Mouse (Mus musculus): Measurements from ENCODE around the gene Cep57l1. TPM values are rescaled to one million over a fixed set of nuclear protein-coding genes. Genes with fewer than 3 reads are reported as not detected.
"Not testable (repeated sequence)": the region's sequence is repeated elsewhere in the genome, so short reads cannot be mapped to it uniquely, and the experiment has no call there.

Cep57l1 gene
- polyA plus RNA-seq, 1 experiment from 2014 or later: 24.8 TPM

DNA sequence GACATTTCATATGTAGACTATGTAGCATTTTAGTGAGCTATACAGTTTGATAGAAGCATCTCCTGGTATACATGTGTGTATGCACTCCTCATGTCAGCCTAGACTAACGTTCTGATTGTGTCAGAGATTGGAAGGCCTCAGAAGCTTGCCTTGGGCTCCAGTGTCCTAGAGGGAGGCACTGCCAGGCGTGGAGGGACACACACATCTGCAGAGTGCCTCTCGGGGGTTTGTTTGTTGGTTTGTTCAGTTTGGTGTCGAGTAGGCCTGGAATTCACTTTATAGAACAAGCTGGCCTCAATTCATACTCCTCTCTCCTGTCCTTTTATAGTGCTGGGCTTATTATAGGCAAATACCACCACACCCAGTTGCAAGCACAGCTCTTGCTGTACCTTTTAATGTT, 16.3 kb upstream of the Cep57l1 start:
- Histone ChIP-seq H3K27ac (no peak overlapping the region), H3K9me3 (replicated peaks) (no peaks in the 10 kb centered on the region), H3K36me3 (no peaks in the 10 kb centered on the region), H3K4me1 (peaks cover 8% of the 10 kb centered on the region; the same call in 1 of the 2 replicates), H3K4me2 (no peak overlapping the region), H3K27me3 (no peaks in the 10 kb centered on the region), H3K9ac (no peak overlapping the region), H3K4me3 (replicated peaks) (no peak overlapping the region)
- WGBS: 87% methylated on average over 4 of the region's 4 CpGs
- ATAC-seq (replicated peaks; ENCODE audit: low FRiP score): no peak

GRCm38 (mm10) chr10:41825041-41825440, 15.4 kb upstream of the Cep57l1 start:
- no peak for ATAC-seq (replicated peaks; ENCODE audit: low FRiP score)
- Histone ChIP-seq H3K27ac (no peak overlapping the region), H3K36me3 (no peaks in the 10 kb centered on the region), H3K4me1 (peaks cover 8% of the 10 kb centered on the region; the same call in 1 of the 2 replicates), H3K4me2 (no peak overlapping the region), H3K27me3 (no peaks in the 10 kb centered on the region), H3K4me3 (replicated peaks) (no peak overlapping the region), H3K9ac (no peak overlapping the region), H3K9me3 (replicated peaks) (no peaks in the 10 kb centered on the region)
- 87% methylated on average over 10 of the region's 10 CpGs for WGBS

DNA sequence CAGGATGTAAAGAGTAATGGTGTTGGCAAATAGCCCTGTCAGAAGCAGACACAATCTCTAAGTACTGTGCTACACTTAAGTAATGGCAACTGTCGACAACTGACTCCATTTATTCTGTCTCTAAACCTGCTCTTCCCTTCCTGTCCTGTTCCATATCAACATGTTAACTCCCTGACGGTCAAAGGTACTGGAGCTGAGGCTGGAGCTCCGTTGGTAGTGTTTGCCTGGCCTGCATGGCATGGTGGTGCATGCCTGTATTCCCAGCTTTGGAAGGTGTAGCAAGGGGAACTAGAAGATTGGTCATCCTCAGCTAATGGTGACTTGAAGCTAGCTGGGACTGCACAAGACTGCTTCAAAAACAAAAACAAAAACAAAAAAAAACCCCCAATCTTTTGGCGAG, 14.2 kb upstream of the Cep57l1 start:
- peaks cover 8% of the 10 kb centered on the region; the same call in 1 of the 2 replicates for H3K4me1 ChIP-seq
- H3K9ac ChIP-seq: no peak overlapping the region
- no peaks in the 10 kb centered on the region for H3K36me3 ChIP-seq
- WGBS: 76% methylated on average over 4 of the region's 4 CpGs
- H3K27ac ChIP-seq: no peak overlapping the region
- H3K9me3 ChIP-seq (replicated peaks): no peaks in the 10 kb centered on the region
- no peaks in the 10 kb centered on the region for H3K27me3 ChIP-seq
- no peak overlapping the region for H3K4me3 ChIP-seq (replicated peaks)
- no peak overlapping the region for H3K4me2 ChIP-seq
- ATAC-seq (replicated peaks; ENCODE audit: low FRiP score): no peak

DNA sequence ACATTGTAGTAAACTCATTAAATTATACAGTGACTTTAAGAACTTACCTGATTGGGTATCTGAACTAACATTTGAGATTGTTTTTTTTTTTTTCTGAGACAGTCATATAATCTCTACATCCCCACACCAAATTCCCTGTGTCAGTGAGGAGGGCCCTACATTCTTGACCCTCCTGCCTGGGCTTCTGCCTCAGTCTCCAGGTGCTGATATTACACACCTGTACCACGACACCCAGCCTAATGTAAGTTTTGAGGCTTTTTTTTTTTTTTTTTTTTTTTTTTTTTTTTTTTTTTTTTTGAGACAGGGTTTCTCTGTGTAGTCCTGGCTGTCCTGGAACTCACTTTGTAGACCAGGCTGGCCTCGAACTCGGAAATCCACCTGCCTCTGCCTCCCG, 13.6 kb upstream of the Cep57l1 start:
- H3K4me1 ChIP-seq; H3K4me3 ChIP-seq (replicated peaks); H3K27ac ChIP-seq; ATAC-seq (replicated peaks; ENCODE audit: low FRiP score); H3K27me3 ChIP-seq; H3K4me2 ChIP-seq; H3K36me3 ChIP-seq; H3K9ac ChIP-seq; H3K9me3 ChIP-seq (replicated peaks): not testable (repeated sequence)
- WGBS: 85% methylated on average over 4 of the region's 4 CpGs

- H3K36me3 ChIP-seq: no peaks in the 10 kb centered on the region
- H3K4me3 ChIP-seq (replicated peaks): no peak overlapping the region
- H3K9me3 ChIP-seq (replicated peaks): no peaks in the 10 kb centered on the region
- H3K4me2 ChIP-seq: no peak overlapping the region
- no peak for ATAC-seq (replicated peaks; ENCODE audit: low FRiP score)
- H3K4me1 ChIP-seq: no peaks in the 10 kb centered on the region
- no peak overlapping the region for H3K27ac ChIP-seq
- H3K27me3 ChIP-seq: no peaks in the 10 kb centered on the region
- WGBS: 81% methylated on average over 5 of the region's 5 CpGs
- no peak overlapping the region for H3K9ac ChIP-seq
These were observed 13.1 kb upstream of the Cep57l1 start for GRCm38 (mm10) chr10:41822573-41823281.

GRCm38 (mm10) chr10:41821171-41821570, 11.5 kb upstream of the Cep57l1 start:
- no peaks in the 10 kb centered on the region for H3K27me3 ChIP-seq
- H3K27ac ChIP-seq: no peak overlapping the region
- no peaks in the 10 kb centered on the region for H3K9me3 ChIP-seq (replicated peaks)
- no peak for ATAC-seq (replicated peaks; ENCODE audit: low FRiP score)
- H3K9ac ChIP-seq: no peak overlapping the region
- no peaks in the 10 kb centered on the region for H3K4me1 ChIP-seq
- H3K4me3 ChIP-seq (replicated peaks): no peak overlapping the region
- 91% methylated on average over 6 of the region's 6 CpGs for WGBS
- no peak overlapping the region for H3K4me2 ChIP-seq
- no peaks in the 10 kb centered on the region for H3K36me3 ChIP-seq

- ATAC-seq (replicated peaks; ENCODE audit: low FRiP score): no peak
- no peaks in the 10 kb centered on the region for H3K4me1 ChIP-seq
- no peaks in the 10 kb centered on the region for H3K9me3 ChIP-seq (replicated peaks)
- H3K27me3 ChIP-seq: no peaks in the 10 kb centered on the region
- H3K27ac ChIP-seq: no peak overlapping the region
- H3K4me3 ChIP-seq (replicated peaks): no peak overlapping the region
- no peak overlapping the region for H3K9ac ChIP-seq
- H3K36me3 ChIP-seq: no peaks in the 10 kb centered on the region
- 88% methylated on average over 5 of the region's 5 CpGs for WGBS
- H3K4me2 ChIP-seq: no peak overlapping the region
These were observed 10.7 kb upstream of the Cep57l1 start for GRCm38 (mm10) chr10:41820401-41820800.

DNA sequence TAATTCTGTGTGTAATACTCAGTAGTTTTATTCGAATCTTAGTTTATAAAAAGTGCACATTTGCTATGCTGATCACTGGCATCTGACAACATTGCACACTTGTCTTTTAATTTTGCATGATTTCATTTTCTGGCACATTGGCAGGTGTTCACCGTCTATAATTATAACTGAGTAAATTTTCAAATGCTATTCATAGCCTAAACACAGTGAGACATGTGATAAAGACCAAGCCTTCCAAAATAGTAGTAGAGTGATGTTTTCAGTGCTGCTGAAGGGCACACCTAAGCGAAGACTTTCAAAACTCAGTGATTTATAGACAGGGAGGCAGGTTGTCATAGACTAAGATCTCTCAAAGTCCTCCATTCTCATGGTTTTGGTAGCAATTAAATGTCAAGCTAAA, 9.6 kb upstream of the Cep57l1 start:
- no peak for ATAC-seq (replicated peaks; ENCODE audit: low FRiP score)
- H3K4me1 ChIP-seq: peaks cover 2% of the 10 kb centered on the region
- no peak overlapping the region for H3K4me2 ChIP-seq
- H3K27me3 ChIP-seq: no peaks in the 10 kb centered on the region
- 88% methylated on average over 3 of the region's 3 CpGs for WGBS
- H3K4me3 ChIP-seq (replicated peaks): no peak overlapping the region
- no peak overlapping the region for H3K27ac ChIP-seq
- no peak overlapping the region for H3K9ac ChIP-seq
- no peaks in the 10 kb centered on the region for H3K9me3 ChIP-seq (replicated peaks)
- H3K36me3 ChIP-seq: no peaks in the 10 kb centered on the region

DNA sequence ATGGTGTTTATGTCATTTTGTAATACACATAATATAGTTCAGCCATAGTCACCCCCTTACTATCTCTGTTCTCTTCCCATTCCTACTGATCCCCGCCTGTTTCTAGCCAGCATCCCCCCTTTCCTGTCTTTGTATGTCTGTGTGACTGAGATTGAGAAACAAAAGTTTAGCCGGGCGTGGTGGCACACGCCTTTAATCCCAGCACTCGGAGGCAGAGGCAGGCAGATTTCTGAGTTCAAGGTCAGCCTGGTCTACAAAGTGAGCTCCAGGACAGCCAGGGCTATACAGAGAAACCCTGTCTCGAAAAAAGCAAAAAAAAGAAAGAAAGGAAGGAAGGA, 9.0 kb upstream of the Cep57l1 start:
- not testable (repeated sequence) for H3K4me2 ChIP-seq, H3K27ac ChIP-seq

GRCm38 (mm10) chr10:41818036-41818732, 8.5 kb upstream of the Cep57l1 start:
- no peak for ATAC-seq (replicated peaks; ENCODE audit: low FRiP score)
- 87% methylated on average over 8 of the region's 8 CpGs for WGBS
- Histone ChIP-seq H3K27ac (no peak overlapping the region), H3K4me2 (no peak overlapping the region), H3K9ac (no peak overlapping the region), H3K27me3 (no peaks in the 10 kb centered on the region), H3K4me3 (replicated peaks) (no peak overlapping the region), H3K36me3 (no peaks in the 10 kb centered on the region), H3K4me1 (peaks cover 12% of the 10 kb centered on the region), H3K9me3 (replicated peaks) (no peaks in the 10 kb centered on the region)

More for the DNA sequence above, 9.0 kb upstream of the Cep57l1 start:
- not testable (repeated sequence) for H3K9me3 ChIP-seq (replicated peaks); H3K27me3 ChIP-seq; ATAC-seq (replicated peaks; ENCODE audit: low FRiP score); H3K9ac ChIP-seq; H3K36me3 ChIP-seq; H3K4me1 ChIP-seq; H3K4me3 ChIP-seq (replicated peaks)
- 93% methylated on average over 6 of the region's 6 CpGs for WGBS

- 77% methylated on average over 5 of the region's 5 CpGs for WGBS
- no peak overlapping the region for H3K9ac ChIP-seq
These were observed 6.8 kb upstream of the Cep57l1 start for GRCm38 (mm10) chr10:41816516-41816915.

GRCm38 (mm10) chr10:41814305-41814853, 4.7 kb upstream of the Cep57l1 start:
- Histone ChIP-seq H3K9ac (no peak overlapping the region), H3K27me3 (no peaks in the 10 kb centered on the region), H3K9me3 (replicated peaks) (no peaks in the 10 kb centered on the region), H3K27ac (no peak overlapping the region), H3K4me3 (replicated peaks) (no peak overlapping the region), H3K36me3 (no peaks in the 10 kb centered on the region), H3K4me1 (peaks cover 25% of the 10 kb centered on the region), H3K4me2 (no peak overlapping the region)
- ATAC-seq (replicated peaks; ENCODE audit: low FRiP score): no peak
- 81% methylated on average over 6 of the region's 6 CpGs for WGBS

More at GRCm38 (mm10) chr10:41816516-41816915, 6.8 kb upstream of the Cep57l1 start:
- Histone ChIP-seq H3K27me3 (no peaks in the 10 kb centered on the region), H3K4me3 (replicated peaks) (no peak overlapping the region), H3K9me3 (replicated peaks) (no peaks in the 10 kb centered on the region), H3K4me1 (peaks cover 25% of the 10 kb centered on the region), H3K4me2 (no peak overlapping the region), H3K27ac (no peak overlapping the region), H3K36me3 (no peaks in the 10 kb centered on the region)
- ATAC-seq (replicated peaks; ENCODE audit: low FRiP score): no peak

Measured in kidney, embryonic 15.5 days (tissue).